In genomic region chr4:99828739-99829093, GRCm38 (mm10) we compare ENCODE assay signal across 8 mouse cellular contexts. TPM values are rescaled to one million over a fixed set of nuclear protein-coding genes. Genes with fewer than 3 reads are reported as not detected.
DNase-seq lines count a peak whose midpoint lies in the region; ATAC-seq and TF ChIP-seq lines count a peak whose summit lies in the region.

No protein-coding gene starts in this region.

- peak overlapping the region; percentile 77 for H3K9ac ChIP-seq in liver, embryonic 13.5 days

- H3K27me3 ChIP-seq in erythroblast, embryonic 14.5 days (ENCODE audit: control insufficient read depth), result no peaks in the 10 kb centered on the region
- H3K27me3 ChIP-seq in testis, adult 2 months (ENCODE audit: control insufficient read depth, insufficient read depth, low read length), result no peaks in the 10 kb centered on the region
- no peaks in the 10 kb centered on the region for H3K27me3 ChIP-seq in liver, embryonic 13.5 days

- 0% methylated on average over 7 of the region's 7 CpGs for WGBS in liver, embryonic 13.5 days (ENCODE audit: insufficient replicate concordance)

- DNase-seq in testis, postnatal 10 days (ENCODE audit: low spot score), result no peak
- no peak for DNase-seq in liver, embryonic 13.5 days
- no peak for DNase-seq in frontal cortex, postnatal 14 days (ENCODE audit: low spot score in 2 of 2)
- DNase-seq in layer of hippocampus, adult 9-11 months, result no peak
- no peak for DNase-seq in gastrocnemius, adult 18-20 months (ENCODE audit: low spot score)

- H3K9me3 ChIP-seq in erythroblast, embryonic 14.5 days (ENCODE audit: control insufficient read depth, low read length), result no peaks in the 10 kb centered on the region
- H3K9me3 ChIP-seq in liver, embryonic 13.5 days (replicated peaks), result no peaks in the 10 kb centered on the region

- H3K27ac ChIP-seq in testis, adult 2 months (ENCODE audit: control insufficient read depth, insufficient read depth, low read depth, low read length), result peak overlapping the region; percentile 96
- H3K27ac ChIP-seq in liver, embryonic 13.5 days, result peak overlapping the region; percentile 72

- peaks cover 3% of the 10 kb centered on the region for H3K36me3 ChIP-seq in erythroblast, embryonic 14.5 days (ENCODE audit: control insufficient read depth)
- no peaks in the 10 kb centered on the region; the same call in 1 of the 2 replicates for H3K36me3 ChIP-seq in testis, adult 2 months (ENCODE audit: control insufficient read depth, insufficient read depth, low read length)
- no peaks in the 10 kb centered on the region for H3K36me3 ChIP-seq in liver, embryonic 13.5 days

- peaks cover 18% of the 10 kb centered on the region for H3K4me1 ChIP-seq in erythroblast, embryonic 14.5 days (ENCODE audit: control insufficient read depth)
- no peaks in the 10 kb centered on the region for H3K4me1 ChIP-seq in testis, adult 2 months (ENCODE audit: control insufficient read depth, insufficient read depth, low read length)
- peaks cover 13% of the 10 kb centered on the region for H3K4me1 ChIP-seq in liver, embryonic 13.5 days (replicated peaks)

- TF ChIP-seq CTCF in testis, adult 2 months (IDR thresholded peaks at IDR 0.05; ENCODE audit: control insufficient read depth, insufficient read depth, insufficient replicate concordance, low read depth, low read length), result no peak

- peak overlapping the region; percentile 79 for H3K4me2 ChIP-seq in liver, embryonic 13.5 days

- peak overlapping the region; percentile 69 for H3K4me3 ChIP-seq in erythroblast, embryonic 14.5 days (replicated peaks)
- H3K4me3 ChIP-seq in testis, adult 2 months (ENCODE audit: control insufficient read depth, low read depth, low read length), result peak overlapping the region; percentile 98
- H3K4me3 ChIP-seq in liver, embryonic 13.5 days (replicated peaks), result peak overlapping the region; percentile 73

- no peak for ATAC-seq in erythroblast, adult 5-6 weeks (replicated peaks; ENCODE audit: low FRiP score, poor library complexity, severe bottlenecking)
- peak; percentile 15; the same call in 1 of the 2 replicates for ATAC-seq in liver, embryonic 13.5 days (ENCODE audit: low read depth)

- no peak for TF ChIP-seq POLR2A in testis, adult 2 months (IDR thresholded peaks at IDR 0.05; ENCODE audit: control insufficient read depth, low read depth, low read length)

RNA-seq across cellular contexts. Expression of gene Efcab7, which starts 0.3 kb away (rescaled TPM):
- polyA plus RNA-seq in erythroblast, embryonic 14.5 days (2012), result 0.02 TPM in 1 of 2 replicates, not detected in the other
- total RNA-seq in erythroblast, adult 5-6 weeks (2015; ENCODE audit: low replicate concordance), result 1.3 and 15.9 TPM in 2 replicates
- 2.1 TPM in 1 of 2 replicates, not detected in the other for total RNA-seq in erythroblast, adult 5-6 weeks (2017; ENCODE audit: low replicate concordance)
- 20.1 and 24.9 TPM in 2 replicates for polyA plus RNA-seq in testis, adult 2 months (2012; rRNA removed)
- polyA plus RNA-seq in liver, embryonic 13.5 days (2015; fragmentation: Nextera tagmentation; extraction: Ambion mirVana), result 5.7 and 6.7 TPM in 2 replicates
- 1 to 10 TPM in 1 of 2 experiments, under 1 TPM in 1; 0.43 to 1.4 TPM for total RNA-seq in gastrocnemius, adult 18-20 months (2021)
